Mouse (Mus musculus): ENCODE results near the gene Cers6.

Gene Cers6

DNA sequence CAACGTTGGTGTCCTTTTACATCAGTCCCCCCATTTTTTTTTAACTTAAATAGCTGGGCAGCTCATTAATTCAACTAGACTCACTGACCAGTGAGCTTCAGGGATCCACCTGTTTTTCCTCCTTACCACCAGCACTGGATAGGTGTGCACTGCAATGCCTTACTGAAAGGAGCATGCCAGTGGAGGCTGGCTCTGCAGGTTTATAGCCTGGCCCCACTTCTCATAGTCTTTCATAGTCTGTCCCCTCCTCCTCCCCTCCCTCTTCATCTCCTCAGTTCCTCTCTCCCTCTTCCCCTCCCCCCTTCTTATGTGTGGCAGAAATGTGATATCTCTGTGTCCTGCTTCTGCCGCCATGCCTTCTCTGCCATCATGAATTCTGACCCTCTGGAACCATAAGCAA, 112.5 kb downstream of the Cers6 start:
- DNase-seq, result no peak

DNA sequence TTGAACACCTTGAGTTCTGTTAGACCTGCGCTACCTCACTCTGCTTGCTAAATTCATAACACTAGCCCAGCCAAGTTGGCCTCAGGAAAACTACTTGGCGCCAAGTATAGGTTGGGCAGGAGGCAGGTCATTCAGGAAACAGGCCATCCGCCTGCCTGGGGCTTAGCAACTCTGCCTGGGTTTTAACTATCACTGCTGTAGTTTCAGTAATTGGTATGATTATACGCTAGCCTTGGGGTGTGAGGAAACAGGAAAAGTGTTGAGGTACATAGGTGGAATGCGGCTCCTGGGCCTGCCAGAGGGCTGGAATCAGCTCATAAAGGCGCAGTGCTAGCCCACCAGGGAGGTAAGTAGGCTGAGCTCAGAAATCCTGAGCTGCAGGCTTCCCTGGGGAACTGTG, 114.0 kb downstream of the Cers6 start:
- no peak for DNase-seq

DNA sequence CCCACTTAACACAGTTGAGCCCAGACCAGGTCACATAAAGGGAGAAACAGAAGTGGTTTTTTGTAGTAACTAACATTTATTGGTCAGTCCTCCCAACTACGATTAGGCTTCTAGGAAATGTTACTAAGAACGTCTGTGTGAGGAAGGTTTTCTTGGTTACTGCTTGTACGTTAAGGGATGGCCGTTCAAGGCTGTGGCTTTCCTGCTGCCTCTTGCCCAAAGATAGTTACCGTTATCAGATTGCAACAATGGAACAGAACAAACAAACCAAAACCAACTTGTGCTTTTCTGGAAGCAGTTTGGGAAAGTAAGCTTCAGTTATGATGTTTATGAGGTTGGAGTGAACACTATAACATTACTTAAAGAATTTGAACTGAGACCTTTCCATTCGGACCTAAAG, 114.5 kb downstream of the Cers6 start:
- DNase-seq, result no peak

DNA sequence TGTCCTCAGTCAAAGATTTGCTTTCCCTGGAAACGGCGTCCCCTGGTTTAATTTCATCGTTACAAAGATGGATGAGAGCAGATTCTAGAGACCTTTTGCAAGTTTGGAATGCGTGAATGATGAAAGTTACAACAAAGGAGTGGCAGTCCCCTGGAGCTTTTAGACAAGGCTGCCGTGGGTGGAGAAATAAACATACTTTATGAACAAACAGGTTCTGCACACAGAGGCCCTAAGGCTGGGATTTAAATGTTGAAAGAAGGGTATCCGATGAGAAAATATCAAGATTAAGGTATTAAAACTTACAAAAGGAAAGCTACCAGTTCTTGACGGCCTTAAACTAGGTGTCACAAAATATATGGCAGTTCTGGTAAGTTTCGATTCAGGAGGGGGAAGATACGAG, 117.0 kb downstream of the Cers6 start:
- DNase-seq, result no peak

DNA sequence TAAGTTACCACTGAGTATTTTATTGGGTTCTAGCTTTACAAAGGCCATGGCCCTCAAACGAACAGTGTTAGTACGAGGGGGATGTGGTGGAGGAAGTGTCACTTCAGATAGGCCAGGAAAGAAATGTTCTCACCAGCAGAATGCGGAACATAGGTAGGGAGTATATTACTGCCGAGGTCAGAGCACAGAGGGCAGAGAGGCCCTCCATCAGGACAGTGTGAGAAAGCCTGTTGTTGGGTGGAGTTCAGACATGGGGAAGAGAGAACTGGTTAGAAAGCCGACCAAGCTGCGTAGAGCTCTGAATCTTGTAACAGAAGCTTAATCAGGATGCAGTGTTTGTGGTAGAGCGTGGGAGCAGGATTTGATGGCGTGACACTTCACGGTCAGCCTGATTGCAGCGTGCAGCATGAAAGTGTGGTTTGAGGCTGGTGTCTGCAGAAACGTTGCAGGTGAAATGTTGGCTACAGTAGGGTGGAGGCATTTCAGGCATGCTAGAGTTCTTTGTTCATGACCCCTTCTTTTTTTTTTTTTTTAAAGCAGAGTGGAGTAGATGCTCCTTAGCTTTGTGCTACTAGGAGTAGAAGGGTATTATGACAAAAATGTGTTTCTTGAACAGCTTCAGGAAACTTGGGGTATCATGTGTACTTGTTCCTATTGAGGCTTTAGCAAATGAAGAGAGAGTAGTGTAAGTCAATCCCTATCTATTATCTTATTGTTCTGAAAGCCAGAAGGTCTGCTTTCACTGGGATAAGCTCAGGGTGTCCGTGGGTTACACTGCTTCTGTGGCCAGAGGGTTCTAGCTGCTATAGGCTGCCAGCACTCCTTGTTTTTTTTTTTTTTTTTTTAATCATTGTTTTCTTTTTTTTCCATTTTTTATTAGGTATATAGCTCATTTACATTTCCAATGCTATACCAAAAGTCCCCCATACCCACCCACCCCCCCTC, 117.7 kb downstream of the Cers6 start:
- no peak for DNase-seq

DNA sequence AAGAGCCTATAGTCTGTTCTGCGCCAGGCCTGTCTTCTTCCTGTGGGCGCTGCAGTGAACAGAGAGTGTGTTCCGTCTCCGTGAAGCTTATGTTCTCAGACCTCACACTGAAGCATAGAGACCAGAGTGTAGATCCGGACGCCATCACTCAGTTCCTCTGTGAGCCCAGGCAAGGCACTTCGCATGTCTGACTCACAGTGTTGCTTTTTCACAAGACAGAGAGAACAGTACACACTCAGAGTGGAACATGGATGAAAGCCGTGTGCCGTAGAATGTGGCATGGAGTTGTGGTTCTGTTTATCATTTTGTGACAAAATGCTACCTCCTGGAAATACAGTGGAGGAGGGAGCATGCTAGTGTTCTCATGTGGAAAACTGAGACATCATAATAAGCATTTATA, 120.1 kb downstream of the Cers6 start:
- no peak for DNase-seq

DNA sequence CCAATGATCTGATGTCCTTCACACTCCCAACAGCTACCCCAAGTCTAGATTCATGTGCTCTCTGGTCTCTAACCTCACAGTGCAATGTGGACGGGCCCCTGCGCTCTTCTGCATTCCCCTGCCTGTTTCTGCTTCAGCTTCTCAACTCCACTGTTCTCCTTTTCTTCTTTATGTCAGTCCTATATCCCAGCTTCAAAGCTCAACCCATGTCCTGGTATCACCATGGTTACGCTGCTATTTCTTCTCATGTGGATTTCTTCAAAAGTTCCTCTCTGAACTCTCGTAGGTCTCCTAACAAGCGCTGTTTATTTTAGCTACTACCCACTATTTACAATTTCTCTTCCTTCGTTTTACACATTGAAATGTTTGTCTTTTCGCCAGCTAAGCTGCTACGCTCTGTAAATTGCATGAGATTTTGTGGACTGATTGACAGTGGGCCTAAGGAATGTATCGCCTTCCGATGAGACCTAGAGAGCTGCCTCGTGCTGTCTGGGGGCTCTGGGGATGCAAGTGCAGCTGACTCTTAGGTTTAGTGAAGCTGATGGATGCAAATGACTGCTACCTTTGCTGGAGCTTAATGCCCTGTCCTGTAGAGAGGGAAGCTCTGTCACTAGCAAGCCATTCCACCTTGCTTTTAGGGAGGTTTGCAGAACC, 120.6 kb downstream of the Cers6 start:
- DNase-seq, result no peak

DNA sequence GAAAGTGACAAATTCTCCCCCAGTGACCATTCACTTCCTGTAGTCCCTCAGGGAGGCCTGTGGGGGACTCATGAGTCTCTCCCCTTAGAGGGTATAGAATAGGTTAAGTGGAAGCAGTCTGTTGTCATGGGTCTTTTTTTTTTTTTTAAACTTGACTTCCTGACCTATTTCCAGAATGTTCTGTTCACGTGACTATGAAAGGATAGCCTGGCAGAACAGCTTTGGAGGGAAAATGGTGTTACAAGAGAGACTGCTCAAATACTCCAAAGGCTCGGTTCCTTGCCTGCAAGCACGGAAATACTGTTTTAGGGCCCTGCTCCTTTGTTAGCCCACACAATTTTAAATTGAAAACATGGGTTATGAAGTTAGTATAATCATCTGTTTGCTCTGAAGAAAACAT, 121.7 kb downstream of the Cers6 start:
- DNase-seq, result no peak

DNA sequence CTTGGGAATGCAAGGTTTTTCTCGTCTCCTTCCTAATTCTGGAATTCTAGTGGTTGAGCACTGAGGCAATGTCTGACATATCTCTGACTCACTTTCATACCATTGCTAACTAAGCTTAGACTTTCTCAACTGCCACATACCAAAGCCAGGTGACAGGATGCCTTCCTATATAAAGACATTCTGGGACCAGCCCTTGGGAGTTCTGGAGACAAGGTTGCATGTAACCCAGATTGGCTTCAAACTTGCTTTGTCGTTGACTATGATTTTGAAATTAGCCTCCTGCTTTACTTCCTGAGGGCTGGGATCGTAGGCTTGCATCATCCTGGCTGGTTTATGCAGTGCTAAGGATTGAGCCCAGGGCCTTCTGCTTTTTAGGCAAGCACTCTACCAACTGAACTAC, 122.2 kb downstream of the Cers6 start:
- no peak for DNase-seq

DNA sequence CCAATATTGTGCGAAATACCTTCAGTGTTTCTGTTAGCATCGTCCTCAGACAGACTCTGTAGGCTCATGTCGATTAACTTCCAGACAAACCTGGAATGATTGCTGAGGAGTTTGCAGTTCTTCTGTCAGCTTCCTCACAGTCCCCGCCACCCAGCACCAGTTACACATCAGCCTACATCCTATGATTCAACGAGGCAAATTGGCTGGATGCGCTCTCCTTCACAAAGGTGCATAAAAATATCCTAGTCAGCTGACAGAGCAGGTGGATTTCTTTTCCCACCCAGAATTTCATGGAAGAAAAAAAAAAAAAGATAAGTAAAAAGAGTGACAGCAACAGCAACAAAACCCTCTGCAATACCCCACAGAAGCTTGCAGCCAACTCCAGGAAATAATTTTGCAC, 127.9 kb downstream of the Cers6 start:
- peak; percentile 85 for DNase-seq

DNA sequence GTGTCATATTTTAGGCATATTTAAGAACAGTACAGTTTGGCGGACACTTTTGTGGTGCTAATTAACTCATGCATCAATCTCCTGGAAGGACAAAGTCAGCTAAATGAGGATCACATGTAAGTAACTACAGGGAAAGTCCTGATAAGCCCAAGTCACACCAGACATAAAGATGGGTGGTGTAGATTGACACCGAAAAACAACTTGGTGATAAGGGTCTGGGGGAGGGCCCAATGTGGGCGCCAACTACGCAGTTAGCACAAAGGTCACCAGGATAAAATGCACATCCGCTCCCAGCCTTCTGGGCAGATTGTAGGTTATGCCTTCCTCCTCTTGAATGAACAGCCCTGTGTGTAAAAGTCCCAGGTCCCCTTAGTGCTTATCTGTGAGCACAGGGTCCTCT, 131.4 kb downstream of the Cers6 start:
- no peak for DNase-seq

DNA sequence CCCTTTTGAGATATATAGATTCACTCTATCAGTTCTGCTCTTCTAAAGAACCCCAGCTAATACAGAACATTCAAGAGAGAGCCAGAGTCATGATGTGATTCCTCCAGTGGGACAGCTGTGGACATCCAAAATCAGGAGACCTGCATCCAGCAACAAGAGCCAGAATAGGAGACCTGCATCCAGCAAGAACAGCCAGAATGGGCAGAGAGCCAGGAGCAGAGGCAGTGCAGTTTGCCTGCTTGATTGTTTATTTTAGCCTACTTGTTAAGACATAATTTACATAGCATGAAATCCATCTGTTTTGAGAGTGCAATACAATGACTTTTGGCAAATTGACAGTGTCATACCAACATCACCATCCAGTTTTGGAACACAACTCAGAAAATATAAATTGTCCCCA, 133.2 kb downstream of the Cers6 start:
- DNase-seq, result no peak

DNA sequence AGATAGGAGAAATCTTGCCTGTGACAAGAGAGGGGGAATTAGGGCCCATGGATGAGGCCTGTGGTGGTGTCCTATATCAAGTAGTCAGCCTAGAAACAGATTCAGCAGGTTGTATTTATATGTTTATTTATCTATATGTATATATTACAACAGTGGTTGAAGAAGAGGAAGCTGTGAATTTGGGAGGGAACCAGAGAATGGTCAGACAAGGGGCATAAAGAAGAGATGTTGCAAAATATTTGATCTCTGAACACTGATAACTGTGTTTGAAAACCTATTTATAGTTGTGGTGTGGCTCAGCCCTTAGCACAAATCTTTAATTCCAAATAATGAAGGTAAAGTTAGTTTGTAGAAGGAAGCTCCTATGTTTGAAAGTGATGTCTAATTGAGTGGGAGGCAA, 134.5 kb downstream of the Cers6 start:
- DNase-seq, result no peak

DNA sequence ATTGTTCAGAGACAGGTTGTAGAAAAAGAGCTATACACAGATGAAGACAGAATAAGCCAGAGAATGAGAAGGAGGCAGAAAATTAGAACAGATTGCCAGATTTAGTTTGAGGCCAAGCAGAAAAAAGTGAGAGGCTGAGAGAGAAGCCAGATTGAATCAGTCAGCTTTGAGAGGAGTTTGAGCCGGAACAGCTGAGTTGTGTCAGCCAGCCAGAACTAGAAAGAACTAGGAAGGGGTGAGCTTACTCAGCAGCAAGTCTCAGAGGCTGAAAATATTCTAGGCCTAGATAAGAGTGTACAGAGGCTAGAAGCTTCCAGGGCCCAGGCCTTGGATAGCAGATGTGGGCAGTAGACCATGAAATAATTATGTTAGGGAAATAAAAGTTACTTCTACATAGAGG, 135.0 kb downstream of the Cers6 start:
- DNase-seq, result no peak

DNA sequence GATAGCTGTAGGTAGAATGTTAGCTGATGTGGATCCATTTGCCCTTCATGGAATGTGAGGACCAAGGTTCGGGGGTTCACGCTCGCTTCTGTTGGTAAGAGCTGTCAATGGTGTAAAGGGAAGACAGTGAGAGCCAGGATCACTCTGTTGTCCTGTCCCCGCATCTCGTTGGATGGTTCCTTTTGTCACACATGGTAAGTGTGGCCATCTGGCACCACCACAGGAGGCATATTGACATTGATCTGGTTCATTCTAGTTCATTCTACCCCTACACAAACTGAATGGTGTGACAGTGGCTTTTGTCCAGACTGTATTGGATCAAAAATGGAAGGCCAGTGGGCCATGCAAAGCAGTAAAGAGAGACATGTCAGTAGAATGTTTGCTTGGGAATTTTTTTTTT, 142.8 kb downstream of the Cers6 start:
- DNase-seq, result no peak

DNA sequence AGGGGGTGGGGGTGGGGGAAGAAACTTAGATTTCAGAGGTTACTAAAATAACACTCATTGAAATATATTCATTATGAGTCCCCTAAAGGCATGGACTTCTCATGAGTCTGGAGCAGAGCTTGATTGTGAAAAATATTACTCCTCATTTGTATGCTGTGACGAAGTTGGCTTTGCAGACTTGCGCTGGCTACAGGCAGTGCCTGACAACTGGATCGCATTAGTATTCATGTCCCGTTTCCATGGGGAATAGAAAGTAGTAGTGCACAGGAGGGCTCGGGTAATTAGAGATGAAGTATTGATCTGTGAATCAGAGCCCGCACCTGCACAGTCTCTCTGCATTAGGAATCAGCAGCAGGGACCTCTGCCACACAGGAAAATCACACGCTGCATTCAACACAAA, 150.2 kb downstream of the Cers6 start:
- no peak for DNase-seq

DNA sequence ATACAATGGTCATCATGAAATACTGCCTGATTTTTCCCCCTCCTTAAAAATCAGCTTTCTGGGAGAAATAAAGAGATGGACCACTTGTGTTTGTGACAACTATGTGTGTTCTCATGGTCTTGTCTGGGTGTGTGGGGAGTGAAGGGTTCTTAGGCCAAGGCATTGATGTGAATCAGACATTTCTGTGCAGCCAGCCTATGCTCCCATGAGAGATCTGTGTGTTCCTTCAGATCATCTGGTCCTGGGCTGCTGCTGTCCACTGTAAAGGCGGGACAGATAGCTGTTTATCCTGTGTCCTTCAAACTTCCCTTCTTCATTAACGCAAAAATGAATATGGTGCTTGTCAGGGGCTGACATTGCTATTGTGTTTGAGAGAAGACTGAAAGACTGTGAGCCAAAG, 150.6 kb downstream of the Cers6 start:
- no peak for DNase-seq

DNA sequence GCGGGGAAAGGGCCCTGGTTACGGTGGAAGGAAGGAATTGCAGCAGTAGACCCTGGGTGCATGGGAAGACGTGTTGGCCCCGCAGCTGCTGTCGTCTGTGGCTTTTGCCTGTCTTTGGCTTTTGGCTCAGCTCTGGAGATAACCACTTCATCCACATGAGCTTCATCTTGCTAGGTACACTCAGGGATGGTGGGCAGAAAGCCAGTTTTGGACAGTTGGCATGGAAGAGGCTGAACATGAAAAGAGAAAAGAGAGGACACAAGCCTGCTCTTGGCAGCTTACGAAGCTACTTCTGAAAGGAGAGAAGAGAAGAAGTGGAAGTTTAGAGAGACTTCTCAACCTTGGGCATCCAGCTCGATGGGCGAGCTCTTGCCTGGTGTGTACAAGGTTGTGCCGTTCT, 153.0 kb downstream of the Cers6 start:
- DNase-seq, result no peak

DNA sequence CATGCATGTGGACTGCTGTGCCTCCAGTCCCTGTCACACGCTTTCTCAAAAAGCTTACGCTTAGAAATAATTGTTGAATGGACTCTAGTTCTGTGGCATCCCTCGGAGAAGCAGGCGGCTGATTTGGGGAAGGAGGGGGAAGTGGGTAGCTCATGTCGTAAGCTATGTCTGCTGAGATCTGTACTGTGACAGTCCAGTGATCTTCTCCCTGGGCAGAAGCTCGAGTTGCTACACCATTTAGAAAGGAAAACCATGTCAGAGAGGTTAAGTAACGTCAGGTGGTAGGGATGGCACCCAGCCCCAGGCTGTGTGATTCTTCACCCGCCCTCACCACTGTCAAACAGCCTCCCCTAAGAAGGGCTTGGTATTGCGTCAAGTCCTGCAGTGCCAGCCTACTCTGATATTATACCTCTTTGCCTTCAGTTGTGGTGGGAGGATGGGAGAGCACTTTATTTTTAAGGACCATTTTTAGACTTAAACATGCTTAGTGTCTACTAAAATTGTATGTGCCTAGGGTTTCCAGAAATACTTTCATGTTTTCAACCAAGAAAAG, 154.0 kb downstream of the Cers6 start:
- DNase-seq, result peak; percentile 57

DNA sequence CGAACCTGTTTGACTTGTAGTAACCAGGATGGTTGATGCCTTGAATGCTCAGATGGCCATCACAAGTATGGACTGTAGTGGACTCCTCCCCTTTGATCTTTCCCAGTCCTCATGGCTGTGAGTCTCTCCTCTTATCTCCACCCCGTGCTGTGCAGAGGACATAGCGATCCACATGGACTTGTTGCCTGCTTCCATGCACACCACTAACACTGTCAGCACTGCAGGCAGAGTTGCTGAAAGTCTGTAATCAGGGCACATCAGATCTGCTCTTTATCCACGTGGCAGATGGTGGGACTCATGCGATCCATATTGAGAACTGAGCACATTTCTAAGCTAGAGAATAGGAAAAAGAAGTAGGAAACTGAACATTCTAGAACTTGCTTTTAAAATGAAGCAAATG, 154.6 kb downstream of the Cers6 start:
- DNase-seq, result no peak

DNA sequence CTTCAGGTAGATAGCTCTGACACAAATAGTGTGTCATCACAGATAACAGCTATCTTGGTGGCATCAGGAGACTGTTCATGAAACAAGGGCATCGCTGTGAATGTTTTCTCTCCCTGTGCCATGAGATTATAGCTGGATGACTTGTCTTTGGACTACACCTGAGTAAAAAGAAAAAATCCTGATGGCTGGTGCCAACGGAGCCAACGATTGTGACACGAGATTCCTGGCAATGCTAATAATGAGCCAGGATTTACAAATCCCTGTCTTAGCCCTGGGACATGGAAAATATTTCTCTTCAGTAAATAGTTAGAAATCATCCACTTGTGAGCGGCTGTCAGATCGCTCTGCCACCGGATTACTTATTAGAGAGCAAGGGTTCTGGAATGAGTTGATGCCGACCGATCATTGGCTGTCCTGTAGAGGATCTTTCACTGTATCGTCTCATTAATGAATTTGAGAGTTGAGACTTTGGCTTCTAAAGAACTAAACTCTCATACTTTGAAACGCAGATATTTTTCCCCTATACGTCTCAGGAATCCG, 157.9 kb downstream of the Cers6 start:
- no peak for DNase-seq

DNA sequence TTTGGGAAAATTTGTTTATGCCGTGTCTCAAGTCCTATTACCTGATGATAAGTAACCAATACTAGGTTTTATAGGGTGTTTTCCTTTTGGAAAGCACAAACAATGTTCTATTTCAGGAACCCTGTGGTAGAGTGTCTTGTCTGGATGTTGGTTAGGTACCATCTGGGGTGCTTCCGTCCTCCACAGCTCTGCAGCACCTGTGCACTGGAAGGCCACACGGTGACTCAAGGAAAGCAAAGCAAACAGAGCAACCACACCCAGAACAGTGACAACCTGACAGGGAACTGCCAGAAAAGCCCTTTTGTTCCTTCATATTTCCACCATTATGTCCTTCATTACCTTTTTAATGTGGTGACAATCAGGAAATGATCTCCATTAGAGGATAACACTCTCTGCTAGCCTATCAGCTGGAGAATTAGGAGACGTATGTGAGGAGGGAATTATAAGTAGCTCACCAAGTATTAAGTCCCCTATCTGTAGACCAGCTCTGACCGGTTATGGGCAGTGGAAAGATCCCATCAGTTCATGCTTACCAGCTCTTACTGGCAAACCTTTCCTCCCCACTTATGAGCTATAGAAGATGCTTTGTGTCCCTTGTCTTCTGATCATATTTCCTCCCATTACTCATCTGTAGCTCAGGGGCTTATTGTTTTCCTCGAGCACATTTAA, 158.7 kb downstream of the Cers6 start:
- no peak for DNase-seq

DNA sequence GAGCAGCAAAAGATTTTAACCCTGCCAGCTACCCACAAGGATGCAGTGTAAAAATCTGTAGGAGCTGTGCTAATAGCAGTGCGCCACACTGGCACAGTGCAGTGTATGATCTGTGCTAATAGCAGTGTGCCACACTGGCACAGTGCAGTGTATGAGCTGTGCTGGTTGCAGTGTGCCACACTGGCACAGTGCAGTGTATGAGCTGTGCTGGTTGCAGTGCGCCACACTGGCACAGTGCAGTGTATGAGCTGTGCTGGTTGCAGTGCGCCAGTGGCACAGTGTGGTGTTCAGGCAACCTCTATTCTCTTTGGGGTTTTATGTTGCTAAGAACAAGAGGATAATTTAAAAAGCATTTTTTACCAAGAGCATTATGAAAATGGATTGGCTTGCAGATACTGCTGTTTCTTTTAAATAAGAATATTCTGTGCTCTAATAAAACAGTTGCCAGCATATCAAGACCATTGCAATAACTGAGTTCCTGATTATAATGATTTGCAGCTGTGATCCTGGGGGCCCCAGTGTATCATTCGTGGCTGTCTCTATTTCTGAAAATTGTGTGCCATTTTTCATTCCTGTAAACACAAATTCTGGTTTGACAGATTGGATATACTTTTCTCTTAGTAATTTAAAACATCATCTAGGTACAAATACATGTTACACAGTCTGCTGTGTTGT, 159.5 kb downstream of the Cers6 start:
- no peak for DNase-seq
